Mouse (Mus musculus) hindbrain, embryonic 16.5 days (tissue): ENCODE results near the gene Gm47959. TPM values are rescaled to one million over a fixed set of nuclear protein-coding genes. Genes with fewer than 3 reads are reported as not detected.

Experiments used
- ATAC-seq: fragments of 200-750 bp; cut with Nextera tagmentation; 2 replicates; pipeline ENCODE4 v1.8.0; 2017; ENCODE audit warnings: moderate TSS enrichment, moderate library complexity
- H3K27ac ChIP-seq: fragments of 300-500 bp; sonication (generic); 2 replicates; pipeline ENCODE4 v1.5.1; 2014; ENCODE audit warnings: low read depth, mild to moderate bottlenecking, control low read depth, low read length, moderate library complexity
- H3K27me3 ChIP-seq: fragments of 300-500 bp; sonication (generic); replicated peaks from 2 replicates; pipeline ENCODE4 v1.6.1; 2014; ENCODE audit warnings: low read length; ENCODE audit not compliant: control insufficient read depth, insufficient read depth
- H3K36me3 ChIP-seq: fragments of 300-500 bp; sonication (generic); 2 replicates; pipeline ENCODE4 v1.6.1; 2014; ENCODE audit warnings: mild to moderate bottlenecking, low read length, moderate library complexity, mixed read lengths; ENCODE audit not compliant: control insufficient read depth, insufficient read depth
- H3K4me1 ChIP-seq: fragments of 300-500 bp; sonication (generic); 2 replicates; pipeline ENCODE4 v1.6.1; 2014; ENCODE audit warnings: low read depth, low read length; ENCODE audit not compliant: control insufficient read depth, insufficient read depth
- H3K4me2 ChIP-seq: fragments of 300-500 bp; sonication (generic); 2 replicates; pipeline ENCODE4 v1.6.1; 2014; ENCODE audit warnings: mild to moderate bottlenecking, low read length, control low read depth, moderate library complexity
- H3K4me3 ChIP-seq: fragments of 300-500 bp; sonication (generic); 2 replicates; pipeline ENCODE4 v1.5.1; 2014; ENCODE audit warnings: mild to moderate bottlenecking, low read length, control low read depth, moderate library complexity
- H3K9ac ChIP-seq: fragments of 300-500 bp; sonication (generic); 2 replicates; pipeline ENCODE4 v1.6.1; 2014; ENCODE audit warnings: low read depth, mild to moderate bottlenecking, control low read depth, low read length, moderate library complexity
- H3K9me3 ChIP-seq: fragments of 300-500 bp; sonication (generic); 2 replicates; pipeline ENCODE4 v1.6.1; 2014; ENCODE audit warnings: mild to moderate bottlenecking, low read length, moderate library complexity; ENCODE audit not compliant: control insufficient read depth
- WGBS: fragments of 180-500 bp; shearing (Covaris S2); extraction: QIAGEN DNeasy Blood & Tissue Kit; methylation state at CpG from one replicate; pipeline ENCODE4 v1.1.7; 2014; 5-methylcytosine and 5-hydroxymethylcytosine counted together
- polyA plus RNA-seq: library from polyadenylated mRNA; unstranded; fragments of >200 nt; fragmentation: Nextera tagmentation; extraction: Ambion mirVana; gene quantifications from 2 replicates; pipeline ENCODE4 v1.2.1, GENCODE M21; 2015

Gm47959 gene
- polyA plus RNA-seq, 1 experiment from 2014 or later = not detected

GRCm38 (mm10) chr1:83044882-83045427 is 44.6 kb downstream of the Gm47959 start, which contains the start of gene Gm47969:
TSS of gene Gm47969 (plus strand) at chr1:83044932.
- Histone ChIP-seq H3K27ac (no peak within 1 kb of the TSS), H3K36me3 (no peaks in the 10 kb centered on the region), H3K4me3 (no peak within 1 kb of the TSS), H3K4me2 (no peak within 1 kb of the TSS), H3K9ac (no peak within 1 kb of the TSS), H3K27me3 (no peaks in the 10 kb centered on the region), H3K9me3 (no peaks in the 10 kb centered on the region), H3K4me1 (no peaks in the 10 kb centered on the region)
- no peak for ATAC-seq
- 81% methylated on average over 4 of the region's 5 CpGs for WGBS

Other genes with a start within 250 kb of the Gm47959 start
- gene Tm4sf20, start 232.1 kb upstream of the Gm47959 start, polyA plus RNA-seq = not detected in 2 replicates
- not detected in 2 replicates for gene Gm47791, start 229.3 kb upstream of the Gm47959 start, polyA plus RNA-seq
- gene Agfg1, start 161.1 kb upstream of the Gm47959 start, polyA plus RNA-seq = 23.9 and 27.7 TPM in 2 replicates
- gene A030005L19Rik, start 87.2 kb upstream of the Gm47959 start, polyA plus RNA-seq = 0.20 TPM in 1 of 2 replicates, not detected in the other
- gene A030014E15Rik, start 75.6 kb upstream of the Gm47959 start, polyA plus RNA-seq = not detected in 2 replicates
- not detected in 2 replicates for gene Gm6217, start 69.1 kb upstream of the Gm47959 start, polyA plus RNA-seq
- gene A030003K21Rik, start 57.2 kb upstream of the Gm47959 start, polyA plus RNA-seq = not detected in 2 replicates
- not detected in 2 replicates for gene Gm7544, start 44.5 kb upstream of the Gm47959 start, polyA plus RNA-seq
- gene Gm47955, start 40.3 kb upstream of the Gm47959 start, polyA plus RNA-seq = not detected in 2 replicates
- gene Slc19a3, start 37.9 kb downstream of the Gm47959 start, polyA plus RNA-seq = 0.75 and 1.6 TPM in 2 replicates
- not detected in 2 replicates for gene Krtap28-10, start 41.9 kb downstream of the Gm47959 start, polyA plus RNA-seq
- gene Gm47969, start 44.4 kb downstream of the Gm47959 start, polyA plus RNA-seq = not detected in 2 replicates
- not detected in 2 replicates for gene A030005K14Rik, start 58.8 kb downstream of the Gm47959 start, polyA plus RNA-seq
- gene Krtap28-13, start 60.4 kb downstream of the Gm47959 start, polyA plus RNA-seq = not detected in 2 replicates
- gene Ccl20, start 116.2 kb downstream of the Gm47959 start, polyA plus RNA-seq = not detected in 2 replicates
- gene Daw1, start 159.2 kb downstream of the Gm47959 start, polyA plus RNA-seq = 1.7 and 2.3 TPM in 2 replicates